Mouse (Mus musculus) hindbrain, embryonic 13.5 days (tissue): ENCODE measurements at regions not wholly inside any gene's neighbourhood (a gene's known extent, or its start where the extent isn't known, plus 50 kb on each side); places are given as distances from the start of the nearest gene placed in this dataset.

Source experiments
- ATAC-seq: fragments of 200-750 bp; cut with Nextera tagmentation; 2 replicates; pipeline ENCODE4 v1.8.0; 2017; ENCODE audit warnings: moderate TSS enrichment; ENCODE audit not compliant: low FRiP score
- H3K27ac ChIP-seq: fragments of 300-500 bp; sonication (generic); 2 replicates; pipeline ENCODE4 v1.5.1; 2015; ENCODE audit warnings: inconsistent platforms, mild to moderate bottlenecking, moderate library complexity
- H3K27me3 ChIP-seq: fragments of 300-500 bp; sonication (generic); 2 replicates; pipeline ENCODE4 v1.6.1; 2015; ENCODE audit warnings: mild to moderate bottlenecking, inconsistent platforms
- H3K36me3 ChIP-seq: fragments of 300-500 bp; sonication (generic); 2 replicates; pipeline ENCODE4 v1.6.1; 2015; ENCODE audit warnings: mild to moderate bottlenecking, inconsistent platforms
- H3K4me1 ChIP-seq: fragments of 300-500 bp; sonication (generic); replicated peaks from 2 replicates; pipeline ENCODE4 v1.6.1; 2015; ENCODE audit warnings: inconsistent platforms
- H3K4me2 ChIP-seq: fragments of 300-500 bp; sonication (generic); 2 replicates; pipeline ENCODE4 v1.6.1; 2015; ENCODE audit warnings: inconsistent platforms, mild to moderate bottlenecking, moderate library complexity
- H3K4me3 ChIP-seq: fragments of 300-500 bp; sonication (generic); 2 replicates; pipeline ENCODE4 v1.5.1; 2015; ENCODE audit warnings: mild to moderate bottlenecking, inconsistent platforms
- H3K9ac ChIP-seq: fragments of 300-500 bp; sonication (generic); 2 replicates; pipeline ENCODE4 v1.6.1; 2015; ENCODE audit warnings: mild to moderate bottlenecking, inconsistent platforms
- H3K9me3 ChIP-seq: fragments of 300-500 bp; sonication (generic); 2 replicates; pipeline ENCODE4 v1.6.1; 2016; ENCODE audit warnings: inconsistent platforms
- WGBS: fragments of 180-500 bp; shearing (Covaris S2); methylation state at CpG from one replicate; pipeline ENCODE4 v1.1.7; 2015; 5-methylcytosine and 5-hydroxymethylcytosine counted together

GRCm38 (mm10) chr9:61633936-61634335 lies 261.8 kb downstream of the Tle3 start:
- no peak overlapping the region for H3K27ac ChIP-seq

GRCm38 (mm10) chr9:61632602-61633001 lies 260.4 kb downstream of the Tle3 start:
- H3K36me3 ChIP-seq = no peaks in the 10 kb centered on the region
- peaks cover 10% of the 10 kb centered on the region; the same call in 1 of the 2 replicates for H3K4me1 ChIP-seq
- WGBS = 92% methylated on average over 3 of the region's 3 CpGs
- no peak for ATAC-seq
- H3K4me2 ChIP-seq = no peak overlapping the region
- H3K27me3 ChIP-seq = peaks cover 49% of the 10 kb centered on the region
- no peaks in the 10 kb centered on the region for H3K9me3 ChIP-seq
- no peak overlapping the region for H3K9ac ChIP-seq
- no peak overlapping the region for H3K4me3 ChIP-seq
- no peak overlapping the region for H3K27ac ChIP-seq

More at GRCm38 (mm10) chr9:61633936-61634335, 261.8 kb downstream of the Tle3 start:
- Histone ChIP-seq H3K4me2 (no peak overlapping the region), H3K27me3 (peaks cover 39% of the 10 kb centered on the region; the same call in 1 of the 2 replicates), H3K4me3 (no peak overlapping the region), H3K4me1 (peaks cover 10% of the 10 kb centered on the region; the same call in 1 of the 2 replicates), H3K9me3 (no peaks in the 10 kb centered on the region), H3K36me3 (no peaks in the 10 kb centered on the region), H3K9ac (no peak overlapping the region)
- no peak for ATAC-seq
- 76% methylated on average over 9 of the region's 9 CpGs for WGBS

GRCm38 (mm10) chr9:61631097-61631496 lies 258.9 kb downstream of the Tle3 start:
- 80% methylated on average over 7 of the region's 7 CpGs for WGBS
- Histone ChIP-seq H3K4me1 (peaks cover 15% of the 10 kb centered on the region; the same call in 1 of the 2 replicates), H3K4me3 (no peak overlapping the region), H3K9me3 (no peaks in the 10 kb centered on the region), H3K9ac (no peak overlapping the region), H3K27me3 (peaks cover 51% of the 10 kb centered on the region), H3K4me2 (no peak overlapping the region), H3K36me3 (no peaks in the 10 kb centered on the region), H3K27ac (no peak overlapping the region)
- ATAC-seq = no peak

- Histone ChIP-seq H3K9me3 (no peaks in the 10 kb centered on the region), H3K9ac (no peak overlapping the region), H3K4me3 (no peak overlapping the region), H3K27ac (no peak overlapping the region), H3K4me1 (peaks cover 26% of the 10 kb centered on the region), H3K36me3 (no peaks in the 10 kb centered on the region), H3K4me2 (no peak overlapping the region), H3K27me3 (peaks cover 65% of the 10 kb centered on the region)
- no peak for ATAC-seq
- 84% methylated on average over 6 of the region's 6 CpGs for WGBS
Observed at GRCm38 (mm10) chr9:61627801-61628574, 255.8 kb downstream of the Tle3 start.

- Histone ChIP-seq H3K4me3 (no peak overlapping the region), H3K4me1 (peaks cover 53% of the 10 kb centered on the region), H3K4me2 (no peak overlapping the region), H3K9me3 (no peaks in the 10 kb centered on the region), H3K9ac (no peak overlapping the region), H3K27ac (no peak overlapping the region), H3K36me3 (no peaks in the 10 kb centered on the region), H3K27me3 (peaks cover 56% of the 10 kb centered on the region)
- WGBS = 9% methylated on average over 7 of the region's 7 CpGs
- ATAC-seq = peak; percentile 79
Observed at GRCm38 (mm10) chr9:61622933-61623332, 250.8 kb downstream of the Tle3 start.

- Histone ChIP-seq H3K4me1 (peaks cover 53% of the 10 kb centered on the region), H3K4me2 (no peak overlapping the region), H3K9ac (no peak overlapping the region), H3K27me3 (peaks cover 56% of the 10 kb centered on the region), H3K36me3 (no peaks in the 10 kb centered on the region), H3K4me3 (no peak overlapping the region), H3K27ac (no peak overlapping the region), H3K9me3 (no peaks in the 10 kb centered on the region)
- ATAC-seq = no peak
- WGBS = 80% methylated on average over 5 of the region's 5 CpGs
Observed at GRCm38 (mm10) chr9:61621939-61622338, 249.8 kb downstream of the Tle3 start.

- H3K4me2 ChIP-seq = no peak overlapping the region
- no peak overlapping the region for H3K27ac ChIP-seq
- peaks cover 51% of the 10 kb centered on the region for H3K4me1 ChIP-seq
- no peaks in the 10 kb centered on the region for H3K9me3 ChIP-seq
- H3K4me3 ChIP-seq = no peak overlapping the region
- WGBS = 61% methylated on average over 2 of the region's 2 CpGs
- no peak for ATAC-seq
- no peaks in the 10 kb centered on the region for H3K36me3 ChIP-seq
- H3K9ac ChIP-seq = no peak overlapping the region
- H3K27me3 ChIP-seq = peaks cover 58% of the 10 kb centered on the region
Observed at GRCm38 (mm10) chr9:61620786-61621185, 248.6 kb downstream of the Tle3 start.

GRCm38 (mm10) chr9:61620105-61620504 lies 247.9 kb downstream of the Tle3 start:
- WGBS = 30% methylated on average over 4 of the region's 4 CpGs
- ATAC-seq = no peak
- H3K4me2 ChIP-seq = no peak overlapping the region
- H3K4me1 ChIP-seq = peaks cover 54% of the 10 kb centered on the region
- no peaks in the 10 kb centered on the region for H3K9me3 ChIP-seq
- H3K36me3 ChIP-seq = no peaks in the 10 kb centered on the region
- H3K27me3 ChIP-seq = peaks cover 51% of the 10 kb centered on the region
- H3K4me3 ChIP-seq = no peak overlapping the region
- H3K27ac ChIP-seq = no peak overlapping the region
- no peak overlapping the region for H3K9ac ChIP-seq

- Histone ChIP-seq H3K4me2 (no peak overlapping the region), H3K36me3 (no peaks in the 10 kb centered on the region), H3K9ac (no peak overlapping the region), H3K4me3 (no peak overlapping the region), H3K27me3 (peaks cover 37% of the 10 kb centered on the region), H3K9me3 (no peaks in the 10 kb centered on the region), H3K4me1 (peaks cover 45% of the 10 kb centered on the region), H3K27ac (no peak overlapping the region)
- ATAC-seq = no peak
- WGBS = 29% methylated on average over 12 of the region's 12 CpGs
Observed at GRCm38 (mm10) chr9:61618510-61619249, 246.5 kb downstream of the Tle3 start.

- no peaks in the 10 kb centered on the region for H3K36me3 ChIP-seq
- no peak overlapping the region for H3K9ac ChIP-seq
- H3K4me2 ChIP-seq = no peak overlapping the region
- peaks cover 41% of the 10 kb centered on the region for H3K27me3 ChIP-seq
- peaks cover 3% of the 10 kb centered on the region; the same call in 1 of the 2 replicates for H3K9me3 ChIP-seq
- peaks cover 40% of the 10 kb centered on the region for H3K4me1 ChIP-seq
- H3K27ac ChIP-seq = no peak overlapping the region
- ATAC-seq = no peak
- H3K4me3 ChIP-seq = no peak overlapping the region
- WGBS = 70% methylated on average over 8 of the region's 8 CpGs
Observed at GRCm38 (mm10) chr9:61617979-61618378, 245.8 kb downstream of the Tle3 start.

GRCm38 (mm10) chr9:61615556-61615955 lies 243.4 kb downstream of the Tle3 start:
- no peak overlapping the region for H3K9ac ChIP-seq
- no peaks in the 10 kb centered on the region for H3K36me3 ChIP-seq
- H3K4me3 ChIP-seq = no peak overlapping the region
- H3K4me2 ChIP-seq = no peak overlapping the region
- no peak for ATAC-seq
- WGBS = 49% methylated on average over 4 of the region's 4 CpGs
- H3K9me3 ChIP-seq = peaks cover 6% of the 10 kb centered on the region; the same call in 1 of the 2 replicates
- H3K27ac ChIP-seq = no peak overlapping the region
- peaks cover 19% of the 10 kb centered on the region for H3K4me1 ChIP-seq
- peaks cover 51% of the 10 kb centered on the region for H3K27me3 ChIP-seq

- no peak for ATAC-seq
- no peak overlapping the region for H3K9ac ChIP-seq
- H3K4me3 ChIP-seq = no peak overlapping the region
- WGBS = 77% methylated on average over 5 of the region's 5 CpGs
- H3K4me1 ChIP-seq = peaks cover 10% of the 10 kb centered on the region
- H3K27me3 ChIP-seq = peaks cover 38% of the 10 kb centered on the region
- H3K27ac ChIP-seq = no peak overlapping the region
- no peak overlapping the region for H3K4me2 ChIP-seq
- no peaks in the 10 kb centered on the region for H3K36me3 ChIP-seq
- no peaks in the 10 kb centered on the region for H3K9me3 ChIP-seq
Observed at GRCm38 (mm10) chr9:61607576-61607975, 235.4 kb downstream of the Tle3 start.
